Mouse (Mus musculus) intestine, embryonic 16.5 days (tissue): ENCODE measurements around the gene Atr. TPM values are rescaled to one million over a fixed set of nuclear protein-coding genes. Genes with fewer than 3 reads are reported as not detected.
"Not testable (repeated sequence)": the region's sequence is repeated elsewhere in the genome, so short reads cannot be mapped to it uniquely, and the experiment has no call there.

Experiments
- ATAC-seq: fragments of 200-750 bp; cut with Nextera tagmentation; 2 replicates; pipeline ENCODE4 v1.8.0; 2017; ENCODE audit warnings: moderate TSS enrichment, moderate library complexity
- H3K27ac ChIP-seq: fragments of 300-500 bp; sonication (generic); 2 replicates; pipeline ENCODE4 v1.5.1; 2014; ENCODE audit warnings: mild to moderate bottlenecking, low read length
- H3K27me3 ChIP-seq: fragments of 300-500 bp; sonication (generic); replicated peaks from 2 replicates; pipeline ENCODE4 v1.6.1; 2014; ENCODE audit warnings: low read length, control low read depth, mixed read lengths; ENCODE audit not compliant: control insufficient read depth, insufficient read depth
- H3K36me3 ChIP-seq: fragments of 300-500 bp; sonication (generic); 2 replicates; pipeline ENCODE4 v1.6.1; 2014; ENCODE audit warnings: low read length, control low read depth; ENCODE audit not compliant: control insufficient read depth, insufficient read depth
- H3K4me1 ChIP-seq: fragments of 300-500 bp; sonication (generic); 2 replicates; pipeline ENCODE4 v1.6.1; 2014; ENCODE audit warnings: low read length, control low read depth, mixed read lengths; ENCODE audit not compliant: control insufficient read depth, insufficient read depth
- H3K4me2 ChIP-seq: fragments of 300-500 bp; sonication (generic); 2 replicates; pipeline ENCODE4 v1.6.1; 2014; ENCODE audit warnings: low read depth, low read length, control low read depth
- H3K4me3 ChIP-seq: fragments of 300-500 bp; sonication (generic); 2 replicates; pipeline ENCODE4 v1.5.1; 2014; ENCODE audit warnings: mild to moderate bottlenecking, low read length
- H3K9ac ChIP-seq: fragments of 300-500 bp; sonication (generic); 2 replicates; pipeline ENCODE4 v1.6.1; 2014; ENCODE audit warnings: low read depth, low read length
- H3K9me3 ChIP-seq: fragments of 300-500 bp; sonication (generic); 2 replicates; pipeline ENCODE4 v1.6.1; 2016; ENCODE audit warnings: low read length, control low read depth; ENCODE audit not compliant: control insufficient read depth
- WGBS: fragments of 180-500 bp; shearing (Covaris S2); extraction: QIAGEN DNeasy Blood & Tissue Kit; methylation state at CpG from one replicate; pipeline ENCODE4 v1.1.7; 2014; 5-methylcytosine and 5-hydroxymethylcytosine counted together
- polyA plus RNA-seq: library from polyadenylated mRNA; unstranded; fragments of >200 nt; fragmentation: Nextera tagmentation; extraction: Ambion mirVana; gene quantifications from 2 replicates; pipeline ENCODE4 v1.2.1, GENCODE M21; 2015

The Atr gene
- polyA plus RNA-seq, 1 experiment from 2014 or later = 7.8 TPM

GRCm38 (mm10) chr9:95958041-95958730 lies 100.8 kb downstream of the Atr start:
- WGBS = 90% methylated on average over 7 of the region's 7 CpGs
- H3K27me3 ChIP-seq = no peaks in the 10 kb centered on the region
- no peaks in the 10 kb centered on the region for H3K36me3 ChIP-seq
- no peak for ATAC-seq
- H3K9ac ChIP-seq = no peak overlapping the region
- H3K27ac ChIP-seq = no peak overlapping the region
- H3K4me1 ChIP-seq = peaks cover 11% of the 10 kb centered on the region
- no peak overlapping the region for H3K4me3 ChIP-seq
- H3K9me3 ChIP-seq = no peaks in the 10 kb centered on the region
- H3K4me2 ChIP-seq = no peak overlapping the region

GRCm38 (mm10) chr9:95958731-95959105 lies 101.3 kb downstream of the Atr start:
- ATAC-seq, H3K4me2 ChIP-seq, H3K27me3 ChIP-seq, H3K36me3 ChIP-seq, H3K9ac ChIP-seq, H3K9me3 ChIP-seq, H3K4me1 ChIP-seq, H3K4me3 ChIP-seq, H3K27ac ChIP-seq: not testable (repeated sequence)
- 73% methylated on average over 2 of the region's 2 CpGs for WGBS

GRCm38 (mm10) chr9:95959246-95959645 lies 101.8 kb downstream of the Atr start:
- Histone ChIP-seq H3K9ac (no peak overlapping the region), H3K4me1 (peaks cover 8% of the 10 kb centered on the region), H3K9me3 (no peaks in the 10 kb centered on the region), H3K4me2 (no peak overlapping the region), H3K4me3 (no peak overlapping the region), H3K27ac (peak overlapping the region; percentile 43), H3K36me3 (no peaks in the 10 kb centered on the region), H3K27me3 (no peaks in the 10 kb centered on the region)
- 72% methylated on average over 6 of the region's 6 CpGs for WGBS
- ATAC-seq = no peak

- Histone ChIP-seq H3K27me3 (no peaks in the 10 kb centered on the region), H3K4me2 (no peak overlapping the region), H3K4me3 (no peak overlapping the region), H3K9ac (no peak overlapping the region), H3K27ac (peak overlapping the region; percentile 43), H3K36me3 (no peaks in the 10 kb centered on the region), H3K9me3 (no peaks in the 10 kb centered on the region), H3K4me1 (peaks cover 8% of the 10 kb centered on the region)
- ATAC-seq = peak; percentile 85
- 79% methylated on average over 3 of the region's 3 CpGs for WGBS
These were observed 102.5 kb downstream of the Atr start for GRCm38 (mm10) chr9:95959732-95960428.

GRCm38 (mm10) chr9:95961058-95961457 lies 103.7 kb downstream of the Atr start:
- no peak overlapping the region for H3K4me2 ChIP-seq
- peaks cover 8% of the 10 kb centered on the region for H3K4me1 ChIP-seq
- H3K27me3 ChIP-seq = no peaks in the 10 kb centered on the region
- no peaks in the 10 kb centered on the region for H3K9me3 ChIP-seq
- H3K27ac ChIP-seq = no peak overlapping the region
- H3K9ac ChIP-seq = no peak overlapping the region
- ATAC-seq = no peak
- no peak overlapping the region for H3K4me3 ChIP-seq
- H3K36me3 ChIP-seq = no peaks in the 10 kb centered on the region

- H3K4me1 ChIP-seq = peaks cover 8% of the 10 kb centered on the region
- no peaks in the 10 kb centered on the region for H3K27me3 ChIP-seq
- WGBS = 96% methylated on average over 13 of the region's 13 CpGs
- H3K9me3 ChIP-seq = no peaks in the 10 kb centered on the region
- H3K9ac ChIP-seq = no peak overlapping the region
- no peaks in the 10 kb centered on the region for H3K36me3 ChIP-seq
- H3K27ac ChIP-seq = no peak overlapping the region
- no peak overlapping the region for H3K4me3 ChIP-seq
- no peak overlapping the region for H3K4me2 ChIP-seq
- ATAC-seq = no peak
These were observed 106.6 kb downstream of the Atr start for GRCm38 (mm10) chr9:95964037-95964436.

GRCm38 (mm10) chr9:95978279-95978678 lies 120.9 kb downstream of the Atr start:
- no peak overlapping the region for H3K4me2 ChIP-seq
- H3K4me1 ChIP-seq = no peaks in the 10 kb centered on the region
- no peak overlapping the region for H3K9ac ChIP-seq
- no peak overlapping the region for H3K4me3 ChIP-seq
- H3K9me3 ChIP-seq = no peaks in the 10 kb centered on the region
- peaks cover 5% of the 10 kb centered on the region for H3K36me3 ChIP-seq
- H3K27me3 ChIP-seq = no peaks in the 10 kb centered on the region
- ATAC-seq = no peak
- 83% methylated on average over 2 of the region's 2 CpGs for WGBS
- no peak overlapping the region for H3K27ac ChIP-seq

GRCm38 (mm10) chr9:95979896-95980295 lies 122.5 kb downstream of the Atr start:
- no peaks in the 10 kb centered on the region for H3K4me1 ChIP-seq
- no peak overlapping the region for H3K4me2 ChIP-seq
- H3K9me3 ChIP-seq = no peaks in the 10 kb centered on the region
- H3K9ac ChIP-seq = no peak overlapping the region
- no peak for ATAC-seq
- H3K4me3 ChIP-seq = no peak overlapping the region
- H3K27me3 ChIP-seq = no peaks in the 10 kb centered on the region
- peaks cover 8% of the 10 kb centered on the region for H3K36me3 ChIP-seq
- no peak overlapping the region for H3K27ac ChIP-seq
- WGBS = 85% methylated on average over 6 of the region's 6 CpGs

GRCm38 (mm10) chr9:95992255-95992654 lies 134.9 kb downstream of the Atr start:
- 98% methylated on average over 2 of the region's 2 CpGs for WGBS
- H3K36me3 ChIP-seq = peaks cover 5% of the 10 kb centered on the region; the same call in 1 of the 2 replicates
- no peak overlapping the region for H3K4me3 ChIP-seq
- no peaks in the 10 kb centered on the region for H3K9me3 ChIP-seq
- no peak for ATAC-seq
- H3K27me3 ChIP-seq = no peaks in the 10 kb centered on the region
- no peak overlapping the region for H3K27ac ChIP-seq
- no peak overlapping the region for H3K4me2 ChIP-seq
- H3K4me1 ChIP-seq = no peaks in the 10 kb centered on the region
- no peak overlapping the region for H3K9ac ChIP-seq
